Mouse (Mus musculus) forebrain, embryonic 12.5 days (tissue): Measurements from ENCODE around the gene Sycp2. TPM values are rescaled to one million over a fixed set of nuclear protein-coding genes. Genes with fewer than 3 reads are reported as not detected.

Experiments
- ATAC-seq: fragments of 200-750 bp; cut with Nextera tagmentation; 2 replicates; pipeline ENCODE4 v1.8.0; 2017; ENCODE audit warnings: moderate TSS enrichment; ENCODE audit not compliant: low FRiP score
- H3K27ac ChIP-seq: fragments of 300-500 bp; sonication (generic); 2 replicates; pipeline ENCODE4 v1.5.1; 2016; ENCODE audit warnings: mild to moderate bottlenecking
- H3K27me3 ChIP-seq: fragments of 300-500 bp; sonication (generic); 2 replicates; pipeline ENCODE4 v1.6.1; 2016; ENCODE audit warnings: mild to moderate bottlenecking
- H3K36me3 ChIP-seq: fragments of 300-500 bp; sonication (generic); replicated peaks from 2 replicates; pipeline ENCODE4 v1.6.1; 2016; ENCODE audit warnings: mild to moderate bottlenecking
- H3K4me1 ChIP-seq: fragments of 300-500 bp; sonication (generic); 2 replicates; pipeline ENCODE4 v1.6.1; 2016
- H3K4me2 ChIP-seq: fragments of 300-500 bp; sonication (generic); 2 replicates; pipeline ENCODE4 v1.6.1; 2016; ENCODE audit warnings: mild to moderate bottlenecking, moderate library complexity
- H3K4me3 ChIP-seq: fragments of 300-500 bp; sonication (generic); replicated peaks from 2 replicates; pipeline ENCODE4 v1.5.1; 2016; ENCODE audit warnings: mild to moderate bottlenecking
- H3K9ac ChIP-seq: fragments of 300-500 bp; sonication (generic); 2 replicates; pipeline ENCODE4 v1.6.1; 2016; ENCODE audit warnings: mild to moderate bottlenecking
- H3K9me3 ChIP-seq: fragments of 300-500 bp; sonication (generic); 2 replicates; pipeline ENCODE4 v1.6.1; 2016
- WGBS: fragments of 180-500 bp; shearing (Covaris S2); methylation state at CpG from one replicate; pipeline ENCODE4 v1.1.7; 2016; 5-methylcytosine and 5-hydroxymethylcytosine counted together
- polyA plus RNA-seq: library from polyadenylated mRNA; unstranded; fragments of >200 nt; fragmentation: Nextera tagmentation; extraction: Ambion mirVana; gene quantifications from 2 replicates; pipeline ENCODE4 v1.2.1, GENCODE M21; 2016

Sycp2 gene
- polyA plus RNA-seq: 0.12 and 0.13 TPM in 2 replicates

- peaks cover 11% of the 10 kb centered on the region for H3K27me3 ChIP-seq
- 87% methylated on average over 52 of the region's 52 CpGs for WGBS
- no peak within 1 kb of the TSS for H3K4me3 ChIP-seq
- ATAC-seq: peak; percentile 41; the same call in 1 of the 2 replicates
- H3K4me2 ChIP-seq: no peak within 1 kb of the TSS
- H3K27ac ChIP-seq: no peak within 1 kb of the TSS
- no peaks in the 10 kb centered on the region for H3K9me3 ChIP-seq
- no peak within 1 kb of the TSS for H3K9ac ChIP-seq
- H3K4me1 ChIP-seq: no peaks in the 10 kb centered on the region
- H3K36me3 ChIP-seq: no peaks in the 10 kb centered on the region
Measured at GRCm38 (mm10) chr2:178407053-178407815, at the start of gene Sycp2. Sycp2 (minus strand) TSS chr2:178407685.

- no peaks in the 10 kb centered on the region for H3K9me3 ChIP-seq
- 52% methylated on average over 17 of the region's 17 CpGs for WGBS
- H3K27ac ChIP-seq: no peak overlapping the region
- peak; percentile 23; the same call in 1 of the 2 replicates for ATAC-seq
- peaks cover 13% of the 10 kb centered on the region for H3K4me1 ChIP-seq
- no peaks in the 10 kb centered on the region for H3K27me3 ChIP-seq
- H3K9ac ChIP-seq: no peak overlapping the region
- H3K4me3 ChIP-seq: no peak overlapping the region
- H3K36me3 ChIP-seq: no peaks in the 10 kb centered on the region
- H3K4me2 ChIP-seq: no peak overlapping the region
Measured at GRCm38 (mm10) chr2:178454664-178455516, 47.4 kb upstream of the Sycp2 start.

- no peak overlapping the region for H3K4me3 ChIP-seq
- H3K9me3 ChIP-seq: no peaks in the 10 kb centered on the region
- H3K4me2 ChIP-seq: no peak overlapping the region
- 60% methylated on average over 10 of the region's 10 CpGs for WGBS
- H3K9ac ChIP-seq: no peak overlapping the region
- no peaks in the 10 kb centered on the region for H3K36me3 ChIP-seq
- no peak for ATAC-seq
- peaks cover 13% of the 10 kb centered on the region for H3K4me1 ChIP-seq
- no peak overlapping the region for H3K27ac ChIP-seq
- no peaks in the 10 kb centered on the region for H3K27me3 ChIP-seq
Measured at GRCm38 (mm10) chr2:178450961-178451360, 43.5 kb upstream of the Sycp2 start.

GRCm38 (mm10) chr2:178450236-178450635 is 42.8 kb upstream of the Sycp2 start:
- H3K27me3 ChIP-seq: no peaks in the 10 kb centered on the region

GRCm38 (mm10) chr2:178449386-178449785 is 41.9 kb upstream of the Sycp2 start:
- no peak overlapping the region for H3K4me2 ChIP-seq
- no peak overlapping the region for H3K4me3 ChIP-seq
- H3K4me1 ChIP-seq: 0 out of 2 replicates have a peak, but pooled peaks cover 2% of the 10 kb centered on the region
- WGBS: 85% methylated on average over 4 of the region's 4 CpGs
- no peak overlapping the region for H3K9ac ChIP-seq
- no peaks in the 10 kb centered on the region for H3K9me3 ChIP-seq
- H3K27me3 ChIP-seq: no peaks in the 10 kb centered on the region
- ATAC-seq: no peak
- no peak overlapping the region for H3K27ac ChIP-seq
- no peaks in the 10 kb centered on the region for H3K36me3 ChIP-seq

More at GRCm38 (mm10) chr2:178450236-178450635, 42.8 kb upstream of the Sycp2 start:
- 12% methylated on average over 2 of the region's 2 CpGs for WGBS
- H3K9me3 ChIP-seq: no peaks in the 10 kb centered on the region
- no peak for ATAC-seq
- no peaks in the 10 kb centered on the region for H3K36me3 ChIP-seq
- no peak overlapping the region for H3K4me3 ChIP-seq
- H3K9ac ChIP-seq: no peak overlapping the region
- no peak overlapping the region for H3K27ac ChIP-seq
- H3K4me2 ChIP-seq: no peak overlapping the region
- H3K4me1 ChIP-seq: peaks cover 10% of the 10 kb centered on the region

GRCm38 (mm10) chr2:178437311-178437710 is 29.8 kb upstream of the Sycp2 start:
- ATAC-seq: no peak
- no peaks in the 10 kb centered on the region for H3K9me3 ChIP-seq
- no peak overlapping the region for H3K4me3 ChIP-seq
- no peak overlapping the region for H3K27ac ChIP-seq
- WGBS: 62% methylated on average over 9 of the region's 9 CpGs
- no peaks in the 10 kb centered on the region for H3K27me3 ChIP-seq
- H3K4me1 ChIP-seq: no peaks in the 10 kb centered on the region
- no peak overlapping the region for H3K4me2 ChIP-seq
- H3K9ac ChIP-seq: no peak overlapping the region
- no peaks in the 10 kb centered on the region for H3K36me3 ChIP-seq

GRCm38 (mm10) chr2:178433903-178434302 is 26.4 kb upstream of the Sycp2 start:
- ATAC-seq: no peak
- Histone ChIP-seq H3K9me3 (no peaks in the 10 kb centered on the region), H3K4me3 (no peak overlapping the region), H3K27ac (no peak overlapping the region), H3K27me3 (no peaks in the 10 kb centered on the region), H3K9ac (no peak overlapping the region), H3K36me3 (no peaks in the 10 kb centered on the region), H3K4me1 (no peaks in the 10 kb centered on the region), H3K4me2 (no peak overlapping the region)
- whole genome bisulfite sequencing: 89% methylated on average over 2 of the region's 2 CpGs

- ATAC-seq: no peak
- Histone ChIP-seq H3K27me3 (no peaks in the 10 kb centered on the region), H3K4me2 (no peak overlapping the region), H3K9ac (no peak overlapping the region), H3K4me1 (no peaks in the 10 kb centered on the region), H3K4me3 (no peak overlapping the region), H3K36me3 (no peaks in the 10 kb centered on the region), H3K9me3 (no peaks in the 10 kb centered on the region), H3K27ac (no peak overlapping the region)
- WGBS: 77% methylated on average over 2 of the region's 2 CpGs
Measured at GRCm38 (mm10) chr2:178433495-178433894, 26.0 kb upstream of the Sycp2 start.

- 86% methylated on average over 4 of the region's 4 CpGs for WGBS
- Histone ChIP-seq H3K27me3 (0 out of 2 replicates have a peak, but pooled peaks cover 3% of the 10 kb centered on the region), H3K9ac (no peak within 1 kb of the TSS), H3K27ac (no peak within 1 kb of the TSS), H3K4me2 (no peak within 1 kb of the TSS), H3K36me3 (no peaks in the 10 kb centered on the region), H3K4me3 (no peak within 1 kb of the TSS), H3K9me3 (no peaks in the 10 kb centered on the region), H3K4me1 (no peaks in the 10 kb centered on the region)
- ATAC-seq: no peak
Measured at GRCm38 (mm10) chr2:178430231-178430630, 22.7 kb upstream of the Sycp2 start, which contains the start of gene Cdh26. Cdh26 (plus strand) TSS chr2:178430531.

GRCm38 (mm10) chr2:178429426-178429825 is 21.9 kb upstream of the Sycp2 start:
- no peak overlapping the region for H3K4me2 ChIP-seq
- H3K36me3 ChIP-seq: no peaks in the 10 kb centered on the region
- H3K27me3 ChIP-seq: 0 out of 2 replicates have a peak, but pooled peaks cover 3% of the 10 kb centered on the region
- H3K9me3 ChIP-seq: no peaks in the 10 kb centered on the region
- no peak overlapping the region for H3K9ac ChIP-seq
- no peak overlapping the region for H3K4me3 ChIP-seq
- no peak overlapping the region for H3K27ac ChIP-seq
- no peak for ATAC-seq
- H3K4me1 ChIP-seq: no peaks in the 10 kb centered on the region
- 88% methylated on average over 6 of the region's 6 CpGs for WGBS

- no peak overlapping the region for H3K4me3 ChIP-seq
- ATAC-seq: no peak
- H3K9ac ChIP-seq: no peak overlapping the region
- no peaks in the 10 kb centered on the region for H3K36me3 ChIP-seq
- 85% methylated on average over 4 of the region's 4 CpGs for WGBS
- H3K9me3 ChIP-seq: no peaks in the 10 kb centered on the region
- no peak overlapping the region for H3K4me2 ChIP-seq
- no peak overlapping the region for H3K27ac ChIP-seq
- H3K27me3 ChIP-seq: 0 out of 2 replicates have a peak, but pooled peaks cover 3% of the 10 kb centered on the region
- no peaks in the 10 kb centered on the region for H3K4me1 ChIP-seq
Measured at GRCm38 (mm10) chr2:178428676-178429075, 21.2 kb upstream of the Sycp2 start.

GRCm38 (mm10) chr2:178428183-178428582 is 20.7 kb upstream of the Sycp2 start:
- H3K27ac ChIP-seq: no peak overlapping the region
- H3K9me3 ChIP-seq: no peaks in the 10 kb centered on the region
- H3K4me2 ChIP-seq: no peak overlapping the region
- no peaks in the 10 kb centered on the region for H3K4me1 ChIP-seq
- ATAC-seq: no peak
- no peaks in the 10 kb centered on the region for H3K36me3 ChIP-seq
- WGBS: 86% methylated on average over 9 of the region's 9 CpGs
- H3K27me3 ChIP-seq: 0 out of 2 replicates have a peak, but pooled peaks cover 3% of the 10 kb centered on the region
- no peak overlapping the region for H3K4me3 ChIP-seq
- H3K9ac ChIP-seq: no peak overlapping the region
